Mouse (Mus musculus): ENCODE data around the gene Kank1. TPM values are rescaled to one million over a fixed set of nuclear protein-coding genes. Genes with fewer than 3 reads are reported as not detected.
A peak's percentile ranks its signal among the peaks of the same experiment; 100 is the strongest.

The Kank1 gene
- polyA plus RNA-seq, 1 experiment from 2014 or later: 12.6 TPM

- no peaks in the 10 kb centered on the region for H3K9me3 ChIP-seq (replicated peaks)
- no peak overlapping the region for H3K9ac ChIP-seq (replicated peaks)
- H3K36me3 ChIP-seq: no peaks in the 10 kb centered on the region
- no peak overlapping the region for H3K4me3 ChIP-seq (replicated peaks)
- H3K4me1 ChIP-seq: peaks cover 9% of the 10 kb centered on the region; the same call in 1 of the 2 replicates
- H3K27me3 ChIP-seq (replicated peaks): no peaks in the 10 kb centered on the region
- WGBS: 81% methylated on average over 7 of the region's 7 CpGs
- no peak overlapping the region for H3K4me2 ChIP-seq
- no peak overlapping the region for H3K27ac ChIP-seq (replicated peaks)
- ATAC-seq (ENCODE audit: low FRiP score): no peak
Measured at GRCm38 (mm10) chr19:25324265-25324664, 87.5 kb downstream of the Kank1 start.

GRCm38 (mm10) chr19:25325113-25326001 is 88.6 kb downstream of the Kank1 start:
- Histone ChIP-seq H3K9ac (replicated peaks) (no peak overlapping the region), H3K4me2 (no peak overlapping the region), H3K4me3 (replicated peaks) (no peak overlapping the region), H3K4me1 (peaks cover 9% of the 10 kb centered on the region; the same call in 1 of the 2 replicates), H3K36me3 (no peaks in the 10 kb centered on the region), H3K9me3 (replicated peaks) (no peaks in the 10 kb centered on the region), H3K27me3 (replicated peaks) (no peaks in the 10 kb centered on the region), H3K27ac (replicated peaks) (peak overlapping the region; percentile 38)
- peak; percentile 31; the same call in 1 of the 2 replicates for ATAC-seq (ENCODE audit: low FRiP score)
- WGBS: 57% methylated on average over 9 of the region's 9 CpGs

- 59% methylated on average over 4 of the region's 4 CpGs for WGBS
- Histone ChIP-seq H3K4me3 (replicated peaks) (no peak overlapping the region), H3K27ac (replicated peaks) (peak overlapping the region; percentile 38), H3K4me1 (peaks cover 9% of the 10 kb centered on the region; the same call in 1 of the 2 replicates), H3K9me3 (replicated peaks) (no peaks in the 10 kb centered on the region), H3K9ac (replicated peaks) (no peak overlapping the region), H3K4me2 (no peak overlapping the region), H3K36me3 (no peaks in the 10 kb centered on the region), H3K27me3 (replicated peaks) (no peaks in the 10 kb centered on the region)
- no peak for ATAC-seq (ENCODE audit: low FRiP score)
Measured at GRCm38 (mm10) chr19:25326002-25326300, 89.2 kb downstream of the Kank1 start.

- 72% methylated on average over 6 of the region's 6 CpGs for WGBS
- ATAC-seq (ENCODE audit: low FRiP score): no peak
Measured at GRCm38 (mm10) chr19:25327633-25328032, 90.9 kb downstream of the Kank1 start.

GRCm38 (mm10) chr19:25334360-25334759 is 97.6 kb downstream of the Kank1 start:
- ATAC-seq (ENCODE audit: low FRiP score): no peak
- Histone ChIP-seq H3K4me3 (replicated peaks) (no peak overlapping the region), H3K27ac (replicated peaks) (no peak overlapping the region), H3K9ac (replicated peaks) (no peak overlapping the region), H3K4me2 (no peak overlapping the region), H3K27me3 (replicated peaks) (no peaks in the 10 kb centered on the region), H3K9me3 (replicated peaks) (no peaks in the 10 kb centered on the region), H3K4me1 (no peaks in the 10 kb centered on the region), H3K36me3 (no peaks in the 10 kb centered on the region)
- 64% methylated on average over 3 of the region's 3 CpGs for WGBS

More at GRCm38 (mm10) chr19:25327633-25328032, 90.9 kb downstream of the Kank1 start:
- Histone ChIP-seq H3K36me3 (no peaks in the 10 kb centered on the region), H3K4me1 (peaks cover 9% of the 10 kb centered on the region; the same call in 1 of the 2 replicates), H3K9me3 (replicated peaks) (no peaks in the 10 kb centered on the region), H3K27ac (replicated peaks) (no peak overlapping the region), H3K4me2 (no peak overlapping the region), H3K27me3 (replicated peaks) (no peaks in the 10 kb centered on the region), H3K4me3 (replicated peaks) (no peak overlapping the region), H3K9ac (replicated peaks) (no peak overlapping the region)

- Histone ChIP-seq H3K27me3 (replicated peaks) (no peaks in the 10 kb centered on the region), H3K4me1 (peaks cover 8% of the 10 kb centered on the region; the same call in 1 of the 2 replicates), H3K4me2 (no peak overlapping the region), H3K9me3 (replicated peaks) (no peaks in the 10 kb centered on the region), H3K4me3 (replicated peaks) (no peak overlapping the region), H3K9ac (replicated peaks) (no peak overlapping the region), H3K27ac (replicated peaks) (no peak overlapping the region), H3K36me3 (no peaks in the 10 kb centered on the region)
- WGBS: 89% methylated on average over 8 of the region's 8 CpGs
- ATAC-seq (ENCODE audit: low FRiP score): no peak
Measured at GRCm38 (mm10) chr19:25336731-25337130, 100.0 kb downstream of the Kank1 start.

GRCm38 (mm10) chr19:25340630-25341620 is 104.2 kb downstream of the Kank1 start:
- no peak overlapping the region for H3K9ac ChIP-seq (replicated peaks)
- no peaks in the 10 kb centered on the region for H3K9me3 ChIP-seq (replicated peaks)
- H3K4me2 ChIP-seq: no peak overlapping the region; the same call in 1 of the 2 replicates
- no peaks in the 10 kb centered on the region; the same call in 1 of the 2 replicates for H3K27me3 ChIP-seq (replicated peaks)
- WGBS: 47% methylated on average over 11 of the region's 11 CpGs
- ATAC-seq (ENCODE audit: low FRiP score): peak; percentile 68; the same call in 1 of the 2 replicates
- H3K36me3 ChIP-seq: no peaks in the 10 kb centered on the region
- no peak overlapping the region for H3K4me3 ChIP-seq (replicated peaks)
- H3K27ac ChIP-seq (replicated peaks): no peak overlapping the region
- H3K4me1 ChIP-seq: peaks cover 17% of the 10 kb centered on the region

GRCm38 (mm10) chr19:25342026-25342425 is 105.3 kb downstream of the Kank1 start:
- H3K9ac ChIP-seq (replicated peaks): no peak overlapping the region
- no peak for ATAC-seq (ENCODE audit: low FRiP score)
- no peak overlapping the region for H3K4me3 ChIP-seq (replicated peaks)
- no peak overlapping the region for H3K4me2 ChIP-seq
- H3K27ac ChIP-seq (replicated peaks): no peak overlapping the region
- H3K27me3 ChIP-seq (replicated peaks): no peaks in the 10 kb centered on the region; the same call in 1 of the 2 replicates
- no peaks in the 10 kb centered on the region for H3K36me3 ChIP-seq
- WGBS: 72% methylated on average over 5 of the region's 5 CpGs
- H3K9me3 ChIP-seq (replicated peaks): no peaks in the 10 kb centered on the region
- peaks cover 17% of the 10 kb centered on the region for H3K4me1 ChIP-seq

- no peaks in the 10 kb centered on the region; the same call in 1 of the 2 replicates for H3K27me3 ChIP-seq (replicated peaks)
- no peak overlapping the region; the same call in 1 of the 2 replicates for H3K9ac ChIP-seq (replicated peaks)
- H3K36me3 ChIP-seq: no peaks in the 10 kb centered on the region
- 58% methylated on average over 16 of the region's 16 CpGs for WGBS
- H3K4me1 ChIP-seq: peaks cover 17% of the 10 kb centered on the region
- no peak for ATAC-seq (ENCODE audit: low FRiP score)
- no peak overlapping the region; the same call in 1 of the 2 replicates for H3K27ac ChIP-seq (replicated peaks)
- H3K9me3 ChIP-seq (replicated peaks): no peaks in the 10 kb centered on the region
- no peak overlapping the region for H3K4me3 ChIP-seq (replicated peaks)
- peak overlapping the region; percentile 35 for H3K4me2 ChIP-seq
Measured at GRCm38 (mm10) chr19:25343657-25344322, 107.0 kb downstream of the Kank1 start.

- Histone ChIP-seq H3K9me3 (replicated peaks) (no peaks in the 10 kb centered on the region), H3K4me3 (replicated peaks) (no peak overlapping the region), H3K36me3 (no peaks in the 10 kb centered on the region), H3K27ac (replicated peaks) (no peak overlapping the region; the same call in 1 of the 2 replicates), H3K4me2 (no peak overlapping the region), H3K4me1 (peaks cover 17% of the 10 kb centered on the region), H3K27me3 (replicated peaks) (no peaks in the 10 kb centered on the region; the same call in 1 of the 2 replicates), H3K9ac (replicated peaks) (no peak overlapping the region)
- ATAC-seq (ENCODE audit: low FRiP score): no peak
- 46% methylated on average over 6 of the region's 6 CpGs for WGBS
Measured at GRCm38 (mm10) chr19:25344371-25344770, 107.6 kb downstream of the Kank1 start.

GRCm38 (mm10) chr19:25345972-25346371 is 109.2 kb downstream of the Kank1 start:
- Histone ChIP-seq H3K4me1 (peaks cover 17% of the 10 kb centered on the region), H3K4me3 (replicated peaks) (no peak overlapping the region), H3K9me3 (replicated peaks) (no peaks in the 10 kb centered on the region), H3K9ac (replicated peaks) (no peak overlapping the region), H3K4me2 (no peak overlapping the region), H3K27me3 (replicated peaks) (no peaks in the 10 kb centered on the region; the same call in 1 of the 2 replicates), H3K27ac (replicated peaks) (no peak overlapping the region), H3K36me3 (no peaks in the 10 kb centered on the region)
- 93% methylated on average over 5 of the region's 5 CpGs for WGBS
- no peak for ATAC-seq (ENCODE audit: low FRiP score)
